Mouse (Mus musculus) cerebellum, postnatal 10 days (tissue): ENCODE measurements around the gene Akap2.

Experiments used
- DNase-seq, 2 experiments: peaks; one replicate each; pipeline ENCODE4 v3.0.0; 2021; ENCODE audit warnings: mixed read lengths in 2 of 2

The Akap2 gene

DNA sequence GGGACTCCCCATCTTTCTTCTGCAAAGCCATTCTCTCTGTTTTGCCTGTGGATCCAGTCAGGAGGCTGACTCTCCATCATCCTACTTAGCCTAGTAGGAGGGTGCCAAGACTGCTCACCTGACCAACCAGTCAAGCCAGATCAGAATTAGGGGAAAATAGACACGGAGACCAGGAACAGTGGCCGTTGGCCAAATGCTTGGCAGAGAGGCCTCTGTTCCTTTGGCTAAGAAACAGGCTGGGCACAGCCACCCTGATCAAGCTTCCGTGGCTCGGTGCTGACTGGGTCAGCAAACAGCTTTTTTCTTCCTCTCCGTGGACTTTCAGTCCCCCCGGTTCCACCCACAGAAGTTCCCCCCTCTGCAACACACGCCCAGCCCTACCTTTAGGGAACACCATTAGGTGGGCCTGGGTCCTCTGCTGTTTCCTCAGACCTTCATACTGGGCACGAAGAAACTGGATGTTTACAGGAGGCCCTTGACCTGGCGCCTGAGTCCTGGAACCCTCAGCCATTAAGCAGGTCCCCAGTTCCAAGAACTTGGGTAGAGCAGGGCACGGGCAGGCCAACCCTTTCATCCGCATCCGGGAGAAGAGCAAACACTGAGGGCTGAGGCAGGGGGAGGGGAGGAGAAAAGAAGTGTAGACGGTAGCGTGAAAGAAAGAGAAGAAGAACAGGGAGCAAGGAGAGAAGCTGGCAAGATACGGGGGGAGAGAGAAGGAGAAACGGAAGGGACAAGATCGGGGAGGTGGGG lies 197.9 kb downstream of the Akap2 start:
- peak; percentile 94 to 95 for DNase-seq

- peak; percentile 81 to 82 for DNase-seq
Observed at GRCm38 (mm10) chr4:57916201-57916661, 198.8 kb downstream of the Akap2 start, which contains the start of gene D630039A03Rik. Gene D630039A03Rik (minus strand): TSS chr4:57916297.

DNA sequence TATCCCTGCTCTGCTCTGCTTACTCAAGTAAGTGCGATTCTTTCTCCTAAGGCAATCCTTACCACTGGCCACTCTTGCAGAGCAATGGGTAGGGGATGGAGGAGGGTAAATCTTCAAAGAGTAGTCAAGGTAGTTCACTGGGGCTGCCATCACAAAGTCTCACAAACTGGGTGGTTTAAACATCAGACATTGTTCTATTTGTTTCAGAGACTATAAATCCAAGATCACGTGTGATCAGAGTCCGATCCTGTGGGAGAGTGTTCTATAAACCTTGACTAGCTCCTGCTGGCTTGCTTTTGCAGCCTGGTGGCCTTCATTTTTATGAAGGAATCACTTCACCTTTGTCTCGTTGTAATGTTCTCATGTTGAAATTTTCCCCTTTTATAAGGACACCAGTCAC lies 199.3 kb downstream of the Akap2 start:
- DNase-seq: no peak

DNA sequence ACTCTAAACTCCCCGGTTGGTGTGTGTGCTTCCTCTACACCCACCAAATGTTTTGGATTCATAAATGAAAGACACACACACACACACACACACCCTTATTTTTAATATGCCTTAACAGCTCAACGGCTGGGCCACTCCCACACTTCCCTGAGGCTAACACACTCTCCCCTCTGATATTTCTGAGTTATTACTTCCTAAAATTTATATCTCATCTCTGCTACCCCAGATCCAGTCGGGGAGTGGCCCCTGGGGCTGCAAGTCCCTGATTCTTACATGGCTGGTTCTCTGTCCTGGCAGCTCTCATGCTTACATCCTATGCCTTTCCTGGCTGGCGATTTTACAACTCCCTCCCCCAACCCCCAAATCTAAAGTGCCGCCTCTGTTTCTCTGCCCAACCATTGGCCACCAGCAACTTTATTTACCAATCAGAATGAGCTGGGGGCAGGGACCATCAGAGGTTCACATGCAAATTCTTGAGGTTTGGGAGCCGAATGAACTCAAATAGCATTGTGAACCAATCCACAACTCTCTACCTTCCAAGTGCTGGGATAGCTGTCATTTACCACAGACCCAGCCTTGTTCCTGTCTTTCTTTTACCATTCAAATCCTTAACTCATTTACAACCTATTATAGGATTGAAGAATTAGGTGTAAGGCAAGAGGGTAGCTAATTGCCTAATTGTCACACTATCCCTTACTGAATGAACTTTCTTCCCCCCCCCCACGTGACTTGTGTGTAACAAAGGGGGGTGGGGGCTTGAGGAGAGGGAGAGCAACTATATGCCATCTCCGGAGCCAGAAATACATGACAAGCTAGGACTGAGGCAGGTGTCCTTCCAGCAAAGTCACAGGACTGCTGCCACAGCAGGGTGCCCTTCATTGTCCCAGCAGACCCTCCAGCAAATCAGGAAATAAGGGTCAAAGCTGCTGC lies 202.3 kb downstream of the Akap2 start:
- DNase-seq: no peak

DNA sequence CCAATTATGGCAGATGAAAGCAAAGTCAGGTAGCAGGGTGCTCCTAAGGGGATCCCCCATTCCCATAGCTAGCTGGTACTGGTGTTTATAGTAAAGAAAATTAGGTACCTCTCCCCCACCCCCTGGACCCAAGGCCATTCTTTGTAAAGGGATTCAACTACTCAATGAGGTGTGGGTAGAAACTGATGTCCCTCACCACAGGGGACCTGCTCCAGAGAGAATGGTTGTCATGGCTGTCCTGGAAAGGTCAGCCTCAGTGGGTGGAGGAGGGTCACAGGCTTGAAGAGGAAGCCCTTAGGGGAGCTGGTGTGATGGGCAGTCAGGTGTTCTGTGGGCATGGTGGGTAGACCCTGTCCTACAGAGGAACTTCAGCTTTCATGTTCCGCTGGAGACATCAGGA lies 203.1 kb downstream of the Akap2 start:
- no peak for DNase-seq

- DNase-seq: peak; percentile 47 to 60
Observed at GRCm38 (mm10) chr4:57922171-57922570, 204.7 kb downstream of the Akap2 start.

- DNase-seq: peak; percentile 67 to 73
Observed at GRCm38 (mm10) chr4:57924556-57925071, 207.2 kb downstream of the Akap2 start.

- peak; percentile 52 to 73 for DNase-seq
Observed at GRCm38 (mm10) chr4:57927464-57928205, 210.2 kb downstream of the Akap2 start.

DNA sequence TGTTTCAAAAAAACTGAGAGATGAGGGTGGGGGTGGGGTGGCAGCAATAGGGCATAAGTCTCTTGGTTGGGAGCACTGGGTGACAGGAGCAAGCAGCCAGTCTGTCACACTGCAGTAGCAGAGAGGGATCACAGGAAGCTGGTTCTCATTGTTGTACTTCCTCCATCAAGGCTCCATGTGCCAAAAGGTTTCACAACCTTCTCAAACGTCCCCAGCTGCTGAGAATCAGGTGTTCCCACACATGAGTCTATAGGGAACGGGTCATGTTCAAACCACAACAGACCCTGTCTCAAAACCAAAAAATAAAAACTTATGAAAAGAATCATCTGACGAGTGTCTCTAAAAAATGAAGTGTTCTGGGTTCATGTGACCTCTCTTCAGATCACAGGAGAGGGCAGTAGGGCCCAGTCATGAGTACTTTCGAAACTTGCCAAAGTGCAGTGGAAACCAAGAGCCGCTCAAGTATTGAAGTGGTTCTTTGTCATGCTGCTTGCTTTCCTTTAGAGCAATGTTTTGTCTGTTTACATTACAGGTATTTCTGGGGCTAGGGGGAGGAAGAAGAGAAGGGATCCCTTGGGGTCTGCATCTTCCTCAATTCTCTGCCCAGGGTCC lies 213.2 kb downstream of the Akap2 start:
- DNase-seq: no peak

GRCm38 (mm10) chr4:57934181-57934580 lies 216.7 kb downstream of the Akap2 start:
- no peak for DNase-seq

DNA sequence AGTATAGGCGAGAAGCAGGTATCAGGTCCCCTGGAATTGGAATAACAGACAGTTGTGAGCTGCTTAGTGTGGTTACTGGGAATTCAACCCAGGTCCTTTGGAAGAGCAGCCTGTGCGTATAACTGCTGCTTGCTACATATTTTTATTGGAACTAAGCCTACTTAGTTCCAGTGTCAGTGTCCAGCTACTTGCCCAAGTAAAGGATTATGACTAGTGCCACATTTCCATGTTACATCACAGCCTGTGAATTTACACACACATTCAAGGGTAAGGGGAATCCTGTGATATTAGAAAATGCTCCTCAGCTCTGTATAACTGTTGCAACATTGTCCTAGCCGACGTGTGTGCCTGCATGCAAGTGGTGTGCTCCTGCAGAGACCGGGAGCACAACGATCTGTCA lies 219.8 kb downstream of the Akap2 start:
- no peak for DNase-seq

- DNase-seq: no peak
Observed at GRCm38 (mm10) chr4:57940631-57941030, 223.2 kb downstream of the Akap2 start.

DNA sequence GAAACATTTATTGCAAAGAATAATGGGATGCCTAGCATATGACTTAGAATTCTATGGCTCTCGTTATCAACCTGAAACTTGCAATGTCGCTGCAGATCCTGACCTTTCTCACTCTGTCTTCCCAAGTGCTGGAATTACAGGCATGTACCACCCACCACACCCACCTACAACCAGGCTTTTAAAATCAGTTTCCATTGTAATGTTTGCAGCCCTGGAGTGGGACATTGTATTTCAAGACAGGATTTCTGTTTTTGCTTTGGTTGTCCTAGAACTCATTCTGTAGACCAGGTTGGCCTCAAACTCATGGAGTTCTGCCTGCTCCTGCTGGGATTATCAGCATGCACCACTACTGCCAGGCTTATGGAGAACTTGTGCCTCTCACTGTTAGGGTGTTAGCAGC lies 225.4 kb downstream of the Akap2 start:
- DNase-seq: no peak
